Mouse (Mus musculus) heart, postnatal 0 days (tissue): Measurements from ENCODE around the gene Mafg. TPM values are rescaled to one million over a fixed set of nuclear protein-coding genes. Genes with fewer than 3 reads are reported as not detected.

Experiments used
- ATAC-seq: fragments of 200-750 bp; cut with Nextera tagmentation; 2 replicates; pipeline ENCODE4 v1.8.0; 2017; ENCODE audit warnings: low read depth, moderate number of reproducible peaks, moderate library complexity; ENCODE audit not compliant: insufficient read depth
- DNase-seq: peaks from one replicate; pipeline ENCODE4 v3.0.0-alpha.2; 2016; ENCODE audit warnings: low spot score
- H3K27ac ChIP-seq: fragments of 300-500 bp; sonication (generic); 2 replicates; pipeline ENCODE4 v1.5.1; 2014; ENCODE audit warnings: low read depth, mild to moderate bottlenecking
- H3K27me3 ChIP-seq: fragments of 300-500 bp; sonication (generic); 2 replicates; pipeline ENCODE4 v1.6.1; 2014; ENCODE audit warnings: low read length, mixed read lengths; ENCODE audit not compliant: control insufficient read depth, insufficient read depth
- H3K36me3 ChIP-seq: fragments of 300-500 bp; sonication (generic); replicated peaks from 2 replicates; pipeline ENCODE4 v1.6.1; 2014; ENCODE audit warnings: low read length, mixed read lengths; ENCODE audit not compliant: control insufficient read depth, insufficient read depth
- H3K4me1 ChIP-seq: fragments of 300-500 bp; sonication (generic); 2 replicates; pipeline ENCODE4 v1.6.1; 2014; ENCODE audit warnings: antibody characterized with exemption; ENCODE audit not compliant: control insufficient read depth, insufficient read depth
- H3K4me2 ChIP-seq: fragments of 300-500 bp; sonication (generic); 2 replicates; pipeline ENCODE4 v1.6.1; 2014; ENCODE audit warnings: low read depth, mild to moderate bottlenecking, low read length, moderate library complexity
- H3K4me3 ChIP-seq: fragments of 300-500 bp; sonication (generic); 2 replicates; pipeline ENCODE4 v1.5.1; 2014; ENCODE audit warnings: low read depth, low read length
- H3K9ac ChIP-seq: fragments of 300-500 bp; sonication (generic); replicated peaks from 2 replicates; pipeline ENCODE4 v1.6.1; 2014; ENCODE audit warnings: low read depth, low read length, mixed read lengths
- H3K9me3 ChIP-seq: fragments of 300-500 bp; sonication (generic); replicated peaks from 2 replicates; pipeline ENCODE4 v1.6.1; 2016; ENCODE audit warnings: low read length; ENCODE audit not compliant: control insufficient read depth
- CTCF ChIP-seq: IDR thresholded peaks from 2 replicates; pipeline ENCODE4 v1.5.1; 2016; ENCODE audit warnings: antibody characterized with exemption, control low read depth, low read depth
- EP300 ChIP-seq: IDR thresholded peaks from 2 replicates; pipeline ENCODE4 v1.6.1; 2016; ENCODE audit warnings: antibody characterized with exemption, low read depth
- WGBS: fragments of 180-500 bp; shearing (Covaris S2); extraction: QIAGEN DNeasy Blood & Tissue Kit; methylation state at CpG from one replicate; pipeline ENCODE4 v1.1.7; 2014; 5-methylcytosine and 5-hydroxymethylcytosine counted together
- polyA plus RNA-seq: library from polyadenylated mRNA; unstranded; fragments of >200 nt; fragmentation: Nextera tagmentation; extraction: Ambion mirVana; gene quantifications from 2 replicates; pipeline ENCODE4 v1.2.1, GENCODE M21; 2015
- total RNA-seq: library from RNA; depleted of rRNA; stranded (reverse); fragments of >200 nt; gene quantifications from 2 replicates; pipeline ENCODE4 v1.2.3, GENCODE M21; 2014; ENCODE audit warnings: low replicate concordance

The Mafg gene
- total and polyA plus RNA-seq, 2 experiments from 2014 or later: 13.6 to 37.7 TPM

DNA sequence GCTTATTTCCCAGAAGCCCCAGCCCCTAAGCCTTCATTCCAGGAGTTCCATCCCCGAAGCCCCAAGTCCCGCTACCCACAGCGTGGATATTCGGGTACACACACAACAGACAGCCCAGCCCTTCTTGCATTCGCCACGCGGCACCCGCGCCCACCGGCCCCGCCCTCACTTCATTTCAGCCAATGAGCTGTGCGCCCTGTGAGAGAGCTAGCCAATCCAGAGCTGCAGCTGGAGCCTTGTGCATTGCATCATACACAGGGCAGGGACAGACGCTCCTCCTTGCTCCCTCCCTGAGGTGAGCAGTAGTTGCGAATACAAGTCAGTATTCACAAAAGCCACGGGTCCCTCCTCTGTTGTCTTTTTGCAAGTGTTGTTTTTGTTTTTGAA lies 10.2 kb upstream of the Mafg start, which contains the start of gene Pycr1:
TSS of gene Pycr1 (minus strand) at position 169 of the 387 bp plus-strand sequence.
- Histone ChIP-seq H3K4me3 (peak within 1 kb of the TSS; percentile 52), H3K27me3 (no peaks in the 10 kb centered on the region), H3K9ac (peak within 1 kb of the TSS; percentile 62), H3K4me1 (peaks cover 23% of the 10 kb centered on the region), H3K9me3 (no peaks in the 10 kb centered on the region), H3K36me3 (no peaks in the 10 kb centered on the region), H3K27ac (no peak within 1 kb of the TSS), H3K4me2 (peak within 1 kb of the TSS; percentile 95)
- ATAC-seq: peak; percentile 91
- peak; percentile 91 for DNase-seq
- WGBS: 0% methylated on average over 15 of the region's 15 CpGs
- TF ChIP-seq EP300: no peak
- no peak for TF ChIP-seq CTCF

DNA sequence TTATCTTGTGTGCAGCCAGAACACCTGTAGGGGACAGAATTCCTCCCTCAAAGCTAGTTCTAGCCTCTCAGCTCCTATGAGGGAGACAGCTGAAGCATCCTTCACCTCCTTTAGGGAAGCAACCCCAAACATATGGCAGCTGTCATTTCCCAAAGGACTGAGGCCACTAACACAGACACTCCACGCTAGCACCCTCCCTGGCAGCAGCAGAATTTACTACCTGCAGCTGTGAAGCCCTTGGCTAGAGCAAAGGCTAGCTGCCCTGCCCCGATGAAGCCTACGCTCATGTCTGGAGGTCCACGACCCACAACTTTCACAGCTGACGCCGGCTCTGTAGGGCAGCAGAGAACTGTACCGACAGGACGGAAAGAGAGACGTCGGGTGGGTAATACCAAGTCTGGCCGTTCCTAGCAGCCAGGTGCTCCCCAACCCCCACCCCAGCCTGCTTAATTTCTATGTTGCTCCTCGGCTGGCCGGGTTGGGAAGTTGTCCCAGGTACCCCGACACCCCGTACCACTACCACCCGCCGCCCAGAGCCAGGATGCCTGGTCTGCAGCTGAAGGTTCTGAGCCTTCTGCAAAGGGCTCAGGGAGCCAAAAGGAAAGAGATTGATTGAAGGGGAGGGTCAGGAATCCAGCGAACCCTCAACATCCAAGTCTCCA lies 9.7 kb upstream of the Mafg start:
- Histone ChIP-seq H3K27ac (no peak overlapping the region), H3K4me1 (peaks cover 23% of the 10 kb centered on the region), H3K9me3 (no peaks in the 10 kb centered on the region), H3K9ac (peak overlapping the region; percentile 62), H3K4me2 (peak overlapping the region; percentile 95), H3K4me3 (peak overlapping the region; percentile 52), H3K36me3 (no peaks in the 10 kb centered on the region), H3K27me3 (no peaks in the 10 kb centered on the region)
- no peak for TF ChIP-seq CTCF
- no peak for TF ChIP-seq EP300
- WGBS: 1% methylated on average over 18 of the region's 18 CpGs
- DNase-seq: no peak
- 0 out of 2 replicates have a peak, but pooled peaks have one; percentile 10 for ATAC-seq

DNA sequence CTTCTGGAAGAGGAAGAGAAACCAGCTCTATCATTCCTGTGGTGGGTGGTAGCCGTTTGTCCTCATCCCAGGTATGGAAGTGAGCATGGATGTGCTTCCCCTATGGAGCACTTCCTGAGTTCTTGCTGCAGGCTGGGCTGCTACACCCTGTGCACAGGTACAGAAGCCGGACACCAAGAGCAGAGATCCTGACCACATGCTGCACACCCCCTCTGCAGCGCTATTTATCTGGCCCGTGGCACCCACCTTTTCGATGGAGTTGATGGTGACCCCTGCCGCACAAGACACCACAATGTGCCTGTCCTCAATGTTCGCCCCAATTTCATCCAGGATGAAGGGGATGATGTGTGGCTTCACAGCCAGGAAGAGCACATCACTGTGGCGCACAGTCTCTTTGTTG lies 8.5 kb upstream of the Mafg start:
- WGBS: 84% methylated on average over 8 of the region's 8 CpGs
- Histone ChIP-seq H3K4me2 (no peak overlapping the region), H3K9me3 (no peaks in the 10 kb centered on the region), H3K4me3 (no peak overlapping the region), H3K36me3 (no peaks in the 10 kb centered on the region), H3K27ac (no peak overlapping the region), H3K27me3 (no peaks in the 10 kb centered on the region), H3K4me1 (peaks cover 20% of the 10 kb centered on the region), H3K9ac (no peak overlapping the region)
- ATAC-seq (no peak), DNase-seq (no peak)
- TF ChIP-seq CTCF (no peak), EP300 (no peak)

DNA sequence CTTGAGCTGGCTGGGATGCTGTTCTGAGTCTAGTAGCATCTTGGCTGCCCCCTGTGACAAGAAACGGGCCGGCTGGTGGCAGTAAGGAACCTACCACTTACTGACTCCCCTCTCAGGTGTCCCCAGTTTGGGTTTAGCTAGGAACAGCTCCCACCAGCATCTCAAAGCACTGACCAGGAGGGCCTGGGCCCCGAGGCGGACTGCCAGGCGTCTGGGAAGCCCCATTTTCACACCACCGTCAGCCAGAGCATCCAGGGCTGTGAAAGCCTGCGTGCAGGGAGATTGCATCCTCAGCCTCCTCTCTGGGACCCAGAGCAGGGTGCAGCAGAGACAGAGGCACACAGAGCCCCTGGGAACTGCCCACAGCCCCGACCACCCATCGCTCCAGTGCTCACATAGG lies 7.9 kb upstream of the Mafg start:
- no peaks in the 10 kb centered on the region for H3K36me3 ChIP-seq
- no peak overlapping the region for H3K4me2 ChIP-seq
- H3K27me3 ChIP-seq: no peaks in the 10 kb centered on the region
- no peak overlapping the region for H3K27ac ChIP-seq
- WGBS: 51% methylated on average over 9 of the region's 9 CpGs
- H3K9me3 ChIP-seq: no peaks in the 10 kb centered on the region
- no peak for TF ChIP-seq CTCF
- TF ChIP-seq EP300: no peak
- DNase-seq (no peak), ATAC-seq (no peak)
- H3K4me1 ChIP-seq: peaks cover 14% of the 10 kb centered on the region
- no peak overlapping the region for H3K9ac ChIP-seq
- no peak overlapping the region for H3K4me3 ChIP-seq

DNA sequence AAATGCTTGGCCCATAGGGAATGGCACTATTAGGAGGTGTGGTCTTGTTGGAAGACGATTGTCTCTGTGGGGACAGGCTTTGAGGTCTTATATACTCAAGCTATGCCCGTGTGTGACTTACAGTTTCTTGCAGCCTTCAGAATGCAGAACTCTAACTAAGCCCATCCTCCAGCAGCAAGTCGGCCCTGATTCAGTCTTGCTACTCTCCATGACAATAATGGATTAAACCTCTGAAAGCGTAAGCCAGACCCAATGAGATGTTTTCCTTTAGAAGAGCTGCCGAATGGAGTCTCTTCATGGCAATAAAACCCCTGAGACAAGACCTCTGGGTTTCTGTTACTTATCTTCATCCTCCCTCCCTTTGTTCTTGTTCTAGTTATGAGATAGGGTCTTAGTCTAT lies 1.4 kb upstream of the Mafg start:
- TF ChIP-seq CTCF (no peak), EP300 (no peak)
- Histone ChIP-seq H3K4me2 (no peak overlapping the region), H3K9me3 (no peaks in the 10 kb centered on the region), H3K27me3 (no peaks in the 10 kb centered on the region), H3K4me3 (no peak overlapping the region), H3K27ac (no peak overlapping the region), H3K36me3 (no peaks in the 10 kb centered on the region), H3K4me1 (peaks cover 26% of the 10 kb centered on the region), H3K9ac (no peak overlapping the region)
- DNase-seq: no peak
- ATAC-seq: no peak
- 85% methylated on average over 5 of the region's 5 CpGs for WGBS
